Mouse (Mus musculus) liver, embryonic 13.5 days (tissue): ENCODE measurements around the gene D130043K22Rik. TPM values are rescaled to one million over a fixed set of nuclear protein-coding genes. Genes with fewer than 3 reads are reported as not detected.
A peak's percentile ranks its signal among the peaks of the same experiment; 100 is the strongest.
"Not testable (repeated sequence)": the region's sequence is repeated elsewhere in the genome, so short reads cannot be mapped to it uniquely, and the experiment has no call there.

ENCODE experiments used
- ATAC-seq: fragments of 200-750 bp; cut with Nextera tagmentation; 2 replicates; pipeline ENCODE4 v1.8.0; 2017; ENCODE audit warnings: low read depth, mild to moderate bottlenecking, moderate number of reproducible peaks, moderate library complexity
- DNase-seq: peaks from one replicate; pipeline ENCODE4 v3.0.0; 2022
- H3K27ac ChIP-seq: fragments of 300-500 bp; sonication (generic); 2 replicates; pipeline ENCODE4 v1.5.1; 2015; ENCODE audit warnings: moderate library complexity, mild to moderate bottlenecking, inconsistent platforms
- H3K27me3 ChIP-seq: fragments of 300-500 bp; sonication (generic); 2 replicates; pipeline ENCODE4 v1.6.1; 2015; ENCODE audit warnings: mild to moderate bottlenecking, inconsistent platforms
- H3K36me3 ChIP-seq: fragments of 300-500 bp; sonication (generic); 2 replicates; pipeline ENCODE4 v1.6.1; 2015; ENCODE audit warnings: mild to moderate bottlenecking, inconsistent platforms
- H3K4me1 ChIP-seq: fragments of 300-500 bp; sonication (generic); replicated peaks from 2 replicates; pipeline ENCODE4 v1.6.1; 2015; ENCODE audit warnings: inconsistent platforms
- H3K4me2 ChIP-seq: fragments of 300-500 bp; sonication (generic); 2 replicates; pipeline ENCODE4 v1.6.1; 2015; ENCODE audit warnings: inconsistent platforms, mild to moderate bottlenecking, moderate library complexity
- H3K4me3 ChIP-seq: fragments of 300-500 bp; sonication (generic); replicated peaks from 2 replicates; pipeline ENCODE4 v1.5.1; 2015; ENCODE audit warnings: mild to moderate bottlenecking, inconsistent platforms
- H3K9ac ChIP-seq: fragments of 300-500 bp; sonication (generic); 2 replicates; pipeline ENCODE4 v1.6.1; 2015; ENCODE audit warnings: mild to moderate bottlenecking, inconsistent platforms
- H3K9me3 ChIP-seq: fragments of 300-500 bp; sonication (generic); replicated peaks from 2 replicates; pipeline ENCODE4 v1.6.1; 2016; ENCODE audit warnings: inconsistent platforms
- WGBS: fragments of 180-500 bp; shearing (Covaris S2); methylation state at CpG from one replicate; pipeline ENCODE4 v1.1.7; 2015; ENCODE audit not compliant: insufficient replicate concordance; 5-methylcytosine and 5-hydroxymethylcytosine counted together
- polyA plus RNA-seq: library from polyadenylated mRNA; unstranded; fragments of >200 nt; fragmentation: Nextera tagmentation; extraction: Ambion mirVana; gene quantifications from 2 replicates; pipeline ENCODE4 v1.2.1, GENCODE M21; 2015

Gene D130043K22Rik
- polyA plus RNA-seq, 1 experiment from 2014 or later: 0.16 TPM

GRCm38 (mm10) chr13:24832811-24833155 lies 12.2 kb upstream of the D130043K22Rik start:
- WGBS: 47% methylated on average over 2 of the region's 2 CpGs
- no peaks in the 10 kb centered on the region for H3K27me3 ChIP-seq
- peak overlapping the region; percentile 82 for H3K4me2 ChIP-seq
- no peaks in the 10 kb centered on the region for H3K9me3 ChIP-seq
- H3K4me3 ChIP-seq: peak overlapping the region; percentile 97
- DNase-seq: no peak
- H3K36me3 ChIP-seq: peaks cover 19% of the 10 kb centered on the region
- H3K4me1 ChIP-seq: peaks cover 44% of the 10 kb centered on the region
- no peak for ATAC-seq
- H3K27ac ChIP-seq: peak overlapping the region; percentile 96; the same call in 1 of the 2 replicates
- H3K9ac ChIP-seq: peak overlapping the region; percentile 97

- not testable (repeated sequence) for ATAC-seq, H3K4me3 ChIP-seq, H3K9ac ChIP-seq, H3K4me2 ChIP-seq, H3K9me3 ChIP-seq, H3K27ac ChIP-seq, DNase-seq, H3K27me3 ChIP-seq
- H3K4me1 ChIP-seq: peaks cover 32% of the 10 kb centered on the region
- 82% methylated on average over 8 of the region's 8 CpGs for WGBS
- peaks cover 48% of the 10 kb centered on the region for H3K36me3 ChIP-seq
These were observed 7.2 kb upstream of the D130043K22Rik start for GRCm38 (mm10) chr13:24837765-24838164.

DNA sequence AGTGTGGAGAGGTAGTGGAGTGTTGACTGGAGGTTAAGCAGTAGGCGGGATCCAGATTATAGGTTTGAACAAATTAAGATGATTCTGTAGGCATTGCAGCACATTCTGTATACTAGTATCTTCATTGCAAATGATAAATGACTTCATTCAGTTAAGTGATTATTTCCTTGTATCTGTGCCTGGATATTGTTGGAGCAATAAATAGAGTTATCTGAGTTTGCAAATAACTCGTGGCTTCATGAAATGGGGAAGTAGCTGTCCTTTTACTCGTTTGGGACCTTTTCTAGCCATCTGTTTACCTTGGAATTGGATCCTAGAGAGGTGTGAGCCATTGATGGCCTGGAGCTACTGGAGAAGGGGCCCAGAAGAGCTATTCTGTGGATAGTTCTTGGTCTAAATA lies 5.1 kb upstream of the D130043K22Rik start:
- Histone ChIP-seq H3K9ac (no peak overlapping the region), H3K9me3 (no peaks in the 10 kb centered on the region), H3K27me3 (no peaks in the 10 kb centered on the region), H3K4me2 (no peak overlapping the region), H3K4me3 (no peak overlapping the region), H3K36me3 (peaks cover 45% of the 10 kb centered on the region), H3K27ac (no peak overlapping the region), H3K4me1 (peaks cover 15% of the 10 kb centered on the region)
- ATAC-seq (no peak), DNase-seq (no peak)
- 41% methylated on average over 3 of the region's 3 CpGs for WGBS

DNA sequence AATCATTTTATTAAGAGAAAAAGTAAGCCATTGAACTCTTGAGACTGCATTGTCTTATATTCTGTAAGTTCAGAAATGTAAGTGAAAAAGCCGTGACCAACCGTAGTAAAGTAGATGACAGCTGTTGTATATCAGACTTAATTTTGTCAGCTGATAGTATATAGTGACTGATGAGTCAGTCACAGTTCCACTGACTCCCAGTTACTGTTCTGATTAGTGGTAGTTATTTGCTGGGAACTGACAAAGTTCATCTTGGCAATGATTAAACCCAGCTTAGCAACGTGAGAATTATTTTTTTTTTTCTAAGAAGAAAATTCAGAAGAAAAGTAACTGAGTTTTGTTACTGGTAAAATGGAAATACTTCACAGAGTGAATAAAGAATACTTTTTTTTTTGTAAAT lies 3.2 kb upstream of the D130043K22Rik start:
- DNase-seq (no peak), ATAC-seq (no peak)
- H3K27me3 ChIP-seq: peaks cover 2% of the 10 kb centered on the region; the same call in 1 of the 2 replicates
- H3K4me3 ChIP-seq: no peak overlapping the region
- no peak overlapping the region for H3K27ac ChIP-seq
- H3K36me3 ChIP-seq: peaks cover 36% of the 10 kb centered on the region
- H3K4me2 ChIP-seq: no peak overlapping the region
- peaks cover 13% of the 10 kb centered on the region for H3K4me1 ChIP-seq
- 75% methylated on average over 3 of the region's 3 CpGs for WGBS
- no peak overlapping the region for H3K9ac ChIP-seq
- no peaks in the 10 kb centered on the region for H3K9me3 ChIP-seq

DNA sequence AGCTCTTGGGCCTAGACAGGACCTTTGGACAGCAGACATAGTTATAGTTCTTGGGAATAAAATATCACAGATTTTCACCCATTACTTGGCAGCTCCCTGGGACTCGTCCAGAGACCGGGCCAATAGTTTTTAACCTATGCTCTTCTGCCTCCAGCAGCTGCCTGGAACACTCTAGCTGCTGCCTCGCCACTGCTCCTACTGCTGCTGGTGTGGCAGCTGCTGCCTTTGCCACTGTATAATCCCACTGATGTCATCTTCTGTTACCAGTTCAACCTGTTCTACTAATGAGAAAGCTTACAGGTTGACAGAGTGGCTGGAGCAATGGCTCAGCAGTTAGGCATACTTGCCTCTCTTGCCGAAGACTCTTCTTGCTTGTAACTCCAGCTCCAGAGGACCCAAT lies 4.4 kb downstream of the D130043K22Rik start:
- no peak for DNase-seq
- Histone ChIP-seq H3K9ac (no peak overlapping the region), H3K4me1 (peaks cover 9% of the 10 kb centered on the region), H3K4me2 (no peak overlapping the region), H3K9me3 (no peaks in the 10 kb centered on the region), H3K27ac (no peak overlapping the region), H3K36me3 (no peaks in the 10 kb centered on the region), H3K27me3 (peaks cover 2% of the 10 kb centered on the region; the same call in 1 of the 2 replicates), H3K4me3 (no peak overlapping the region)
- 76% methylated on average over 4 of the region's 4 CpGs for WGBS
- ATAC-seq: no peak

DNA sequence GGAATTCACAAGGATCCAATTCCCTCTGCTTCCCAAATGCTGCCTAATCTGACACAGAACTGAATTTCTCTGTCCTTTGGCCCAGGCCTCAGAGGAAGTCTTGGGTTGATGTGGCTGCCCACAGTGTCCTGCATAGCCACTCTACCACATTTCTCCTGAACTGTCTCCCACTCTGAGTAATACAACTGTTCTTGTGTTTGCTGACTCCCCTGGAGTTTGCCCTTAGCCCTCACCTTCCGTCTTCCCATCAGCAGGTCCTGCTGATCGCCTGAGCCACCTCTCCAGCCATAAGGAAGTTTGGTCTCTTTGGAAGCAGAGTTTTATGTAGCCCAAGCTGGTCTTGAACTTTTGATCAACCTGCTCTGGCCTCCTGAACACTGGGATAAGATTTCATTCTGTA lies 7.1 kb downstream of the D130043K22Rik start:
- no peak for ATAC-seq
- no peak overlapping the region for H3K9ac ChIP-seq
- H3K27me3 ChIP-seq: no peaks in the 10 kb centered on the region
- H3K4me2 ChIP-seq: no peak overlapping the region
- no peak overlapping the region for H3K4me3 ChIP-seq
- no peaks in the 10 kb centered on the region for H3K4me1 ChIP-seq
- 61% methylated on average over 2 of the region's 2 CpGs for WGBS
- no peak for DNase-seq
- no peaks in the 10 kb centered on the region for H3K9me3 ChIP-seq
- no peak overlapping the region for H3K27ac ChIP-seq
- H3K36me3 ChIP-seq: no peaks in the 10 kb centered on the region

DNA sequence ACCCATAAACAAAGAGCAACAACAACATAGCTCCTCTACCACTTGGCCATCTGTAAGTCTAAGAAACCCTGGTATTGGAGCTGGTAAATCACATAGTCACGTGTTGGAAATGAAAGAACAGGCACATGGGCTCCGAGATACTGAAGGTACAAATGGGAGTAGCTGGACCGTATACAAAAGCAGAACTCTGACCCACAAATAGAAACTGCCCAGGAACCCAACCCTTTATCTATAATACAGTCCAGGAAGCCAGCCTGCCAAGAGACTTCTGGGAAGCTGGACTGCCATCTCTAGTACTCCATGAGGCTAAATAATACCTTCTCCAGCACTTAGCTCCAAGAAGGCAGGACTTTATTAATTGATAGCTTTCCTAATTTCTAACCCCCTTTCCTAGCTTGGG lies 7.6 kb downstream of the D130043K22Rik start:
- Histone ChIP-seq H3K4me3 (no peak overlapping the region), H3K27ac (no peak overlapping the region), H3K27me3 (no peaks in the 10 kb centered on the region), H3K36me3 (no peaks in the 10 kb centered on the region), H3K4me2 (no peak overlapping the region), H3K9ac (no peak overlapping the region), H3K9me3 (no peaks in the 10 kb centered on the region), H3K4me1 (no peaks in the 10 kb centered on the region)
- DNase-seq (no peak), ATAC-seq (no peak)
- WGBS: 30% methylated on average over 3 of the region's 3 CpGs

- H3K9me3 ChIP-seq: no peaks in the 10 kb centered on the region
- H3K4me3 ChIP-seq: no peak overlapping the region
- no peak overlapping the region for H3K9ac ChIP-seq
- no peaks in the 10 kb centered on the region for H3K4me1 ChIP-seq
- H3K27me3 ChIP-seq: no peaks in the 10 kb centered on the region
- H3K27ac ChIP-seq: no peak overlapping the region
- no peak for ATAC-seq
- DNase-seq: no peak
- no peaks in the 10 kb centered on the region for H3K36me3 ChIP-seq
- no peak overlapping the region for H3K4me2 ChIP-seq
These were observed 14.2 kb downstream of the D130043K22Rik start for GRCm38 (mm10) chr13:24859115-24859514.

- no peaks in the 10 kb centered on the region for H3K27me3 ChIP-seq
- no peaks in the 10 kb centered on the region for H3K9me3 ChIP-seq
- H3K36me3 ChIP-seq: no peaks in the 10 kb centered on the region
- no peak overlapping the region for H3K4me3 ChIP-seq
- DNase-seq (no peak), ATAC-seq (no peak)
- WGBS: 59% methylated on average over 12 of the region's 12 CpGs
- peaks cover 4% of the 10 kb centered on the region; the same call in 1 of the 2 replicates for H3K4me1 ChIP-seq
- no peak overlapping the region for H3K27ac ChIP-seq
- no peak overlapping the region for H3K9ac ChIP-seq
- H3K4me2 ChIP-seq: no peak overlapping the region
These were observed 16.1 kb downstream of the D130043K22Rik start for GRCm38 (mm10) chr13:24861084-24861483.

DNA sequence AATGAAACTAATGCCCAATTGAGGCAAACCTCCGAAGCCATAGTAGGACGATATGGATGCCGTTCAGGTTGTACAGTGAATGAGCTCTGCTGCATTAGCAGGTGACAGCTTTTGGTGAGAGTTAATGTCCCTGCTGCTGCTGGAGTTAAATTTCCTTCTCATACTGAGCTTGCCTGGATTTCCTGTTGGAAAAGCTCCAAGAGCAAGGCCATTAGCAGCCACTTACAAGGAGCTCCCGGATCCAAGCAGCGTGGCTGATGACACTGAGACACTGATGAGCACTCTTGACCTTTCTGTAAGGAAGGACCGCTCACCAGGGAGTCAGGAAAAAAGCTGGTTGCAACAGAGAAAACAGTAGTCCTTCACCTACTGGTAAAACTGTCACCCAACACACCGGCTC lies 17.1 kb downstream of the D130043K22Rik start:
- Histone ChIP-seq H3K36me3 (no peaks in the 10 kb centered on the region), H3K27me3 (no peaks in the 10 kb centered on the region), H3K4me3 (no peak overlapping the region), H3K4me2 (no peak overlapping the region), H3K9ac (no peak overlapping the region), H3K9me3 (no peaks in the 10 kb centered on the region), H3K4me1 (peaks cover 10% of the 10 kb centered on the region; the same call in 1 of the 2 replicates), H3K27ac (no peak overlapping the region)
- ATAC-seq (no peak), DNase-seq (no peak)
- 69% methylated on average over 7 of the region's 7 CpGs for WGBS

- WGBS: 46% methylated on average over 7 of the region's 7 CpGs
- no peak for ATAC-seq
- Histone ChIP-seq H3K27ac (no peak overlapping the region), H3K9ac (no peak overlapping the region), H3K4me3 (no peak overlapping the region), H3K27me3 (no peaks in the 10 kb centered on the region), H3K4me2 (no peak overlapping the region), H3K4me1 (peaks cover 10% of the 10 kb centered on the region; the same call in 1 of the 2 replicates), H3K36me3 (no peaks in the 10 kb centered on the region), H3K9me3 (no peaks in the 10 kb centered on the region)
- DNase-seq: peak; percentile 35
These were observed 17.6 kb downstream of the D130043K22Rik start for GRCm38 (mm10) chr13:24862520-24862919.

DNA sequence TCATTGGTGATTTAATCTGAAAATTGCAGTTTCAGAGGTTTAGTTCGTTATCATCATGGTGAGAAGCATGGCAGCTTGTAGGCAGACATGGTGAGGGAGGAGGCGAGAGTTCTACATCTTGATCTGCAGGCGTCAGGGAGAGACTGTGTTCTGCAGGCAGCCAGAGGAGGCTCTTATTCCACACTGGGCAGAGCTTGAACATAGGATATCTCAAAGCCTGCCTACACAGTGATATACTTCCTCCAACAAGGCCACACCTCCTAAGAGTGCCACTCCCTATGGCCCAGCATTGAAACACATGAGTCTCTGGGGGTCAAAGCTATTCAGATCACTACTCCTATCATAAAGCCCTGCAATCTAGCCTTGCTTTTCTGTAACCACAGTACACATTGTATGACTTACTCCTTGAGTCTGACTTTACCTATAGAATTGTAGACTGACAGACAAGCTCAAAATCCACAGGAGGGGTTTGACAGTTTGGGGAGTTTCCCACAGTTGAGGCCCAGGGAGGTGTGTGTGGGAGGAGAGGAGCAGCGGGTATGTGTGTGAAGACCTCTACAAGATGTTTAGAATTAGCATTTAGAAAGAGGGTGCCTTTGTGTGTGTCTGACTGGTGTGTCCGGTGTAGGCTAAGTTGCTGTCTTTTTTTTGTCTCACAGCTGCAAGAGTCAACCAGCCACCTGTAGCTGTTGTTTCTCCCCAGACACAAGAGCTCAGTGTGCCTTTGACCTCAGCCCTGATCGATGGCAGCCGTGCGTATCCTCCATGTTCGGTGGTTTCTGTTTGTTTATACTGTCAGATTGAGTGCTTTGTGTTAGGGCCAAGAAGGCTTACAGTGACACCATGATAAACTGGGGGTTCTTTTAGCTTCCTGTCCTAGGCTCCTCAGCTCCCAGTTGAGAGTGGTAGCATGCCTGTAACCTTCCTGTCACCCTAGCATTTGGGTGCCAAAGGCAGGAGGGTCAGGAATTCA lies 21.8 kb downstream of the D130043K22Rik start:
- H3K4me1 ChIP-seq: peaks cover 10% of the 10 kb centered on the region; the same call in 1 of the 2 replicates

More for the DNA sequence above, 21.8 kb downstream of the D130043K22Rik start:
- no peak overlapping the region for H3K9ac ChIP-seq
- no peaks in the 10 kb centered on the region for H3K27me3 ChIP-seq
- no peak overlapping the region for H3K27ac ChIP-seq
- ATAC-seq (peak; percentile 43; the same call in 1 of the 2 replicates), DNase-seq (no peak)
- H3K36me3 ChIP-seq: no peaks in the 10 kb centered on the region
- H3K4me2 ChIP-seq: no peak overlapping the region
- H3K4me3 ChIP-seq: no peak overlapping the region
- 56% methylated on average over 9 of the region's 9 CpGs for WGBS
- H3K9me3 ChIP-seq: no peaks in the 10 kb centered on the region
